Mouse (Mus musculus): ENCODE data around the gene Srsf7.

Gene Srsf7

GRCm38 (mm10) chr17:80156905-80157304 lies 50.2 kb downstream of the Srsf7 start:
- no peak for DNase-seq (ENCODE audit: low spot score in 2 of 2)

DNA sequence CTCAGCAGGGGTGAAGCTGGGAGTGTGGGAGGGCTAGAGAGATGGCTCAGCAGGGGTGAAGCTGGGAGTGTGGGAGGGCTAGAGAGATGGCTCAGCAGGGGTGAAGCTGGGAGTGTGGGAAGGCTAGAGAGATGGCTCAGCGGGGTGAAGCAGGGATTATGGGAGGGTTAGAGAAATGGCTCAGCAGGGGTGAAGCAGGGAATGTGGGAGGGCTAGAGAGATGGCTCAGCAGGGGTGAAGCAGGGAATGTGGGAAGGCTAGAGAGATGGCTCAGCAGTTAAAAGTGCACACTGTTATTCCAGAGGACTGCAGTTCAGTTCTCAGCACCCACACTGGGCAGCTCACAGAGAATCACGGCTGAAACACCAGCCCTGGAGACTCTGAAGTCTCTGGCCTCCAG lies 53.5 kb downstream of the Srsf7 start:
- DNase-seq (ENCODE audit: low spot score in 2 of 2), result no peak

GRCm38 (mm10) chr17:80152767-80153630 lies 54.1 kb downstream of the Srsf7 start:
- DNase-seq (ENCODE audit: low spot score in 2 of 2), result no peak

DNA sequence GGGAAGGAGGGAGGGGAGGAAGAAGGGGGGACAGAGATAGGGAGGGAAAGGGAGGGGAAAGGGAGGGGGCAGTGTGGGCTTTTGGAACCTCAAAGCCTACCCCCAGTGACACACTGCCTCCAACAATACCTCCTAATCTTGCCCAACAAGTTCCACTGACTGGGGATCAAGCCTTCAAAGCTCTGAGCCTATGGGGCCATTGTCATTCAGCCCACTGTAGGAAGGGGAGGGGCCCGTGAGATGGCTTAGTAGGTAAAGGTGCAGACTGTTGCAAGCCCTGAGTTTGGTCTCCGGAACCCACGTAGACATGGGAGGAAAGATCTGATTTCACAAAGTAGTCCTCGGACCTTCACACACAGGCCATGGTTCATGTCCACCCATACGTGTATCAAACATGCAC lies 55.8 kb downstream of the Srsf7 start:
- no peak for DNase-seq (ENCODE audit: low spot score in 2 of 2)

Measured in spleen, postnatal 14 days (tissue).